Mouse (Mus musculus): ENCODE data around the gene Sh3bgrl. TPM values are rescaled to one million over a fixed set of nuclear protein-coding genes. Genes with fewer than 3 reads are reported as not detected.

Sh3bgrl gene
- polyA plus RNA-seq, 1 experiment from 2014 or later, result 94.6 TPM

DNA sequence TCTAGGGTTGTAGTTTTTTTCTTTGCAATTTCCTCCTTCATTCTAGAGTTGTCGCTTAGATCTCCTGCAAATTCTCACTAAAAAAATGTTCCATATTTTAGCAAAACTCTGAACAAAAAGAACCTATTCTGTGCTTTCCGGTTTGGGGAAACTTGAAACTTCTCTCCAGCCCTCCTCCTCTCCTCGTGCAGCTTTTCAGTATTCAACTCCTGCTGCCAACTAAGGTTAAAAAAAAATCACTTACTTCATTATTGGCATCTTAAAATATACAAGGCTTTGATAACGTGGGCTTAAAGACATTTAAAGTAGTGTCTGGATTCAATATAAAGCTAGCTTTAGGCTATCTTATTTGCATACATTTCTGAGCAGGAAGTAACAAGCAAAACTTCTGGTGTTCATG lies 365 bp upstream of the Sh3bgrl start:
- H3K4me3 ChIP-seq (ENCODE audit: control insufficient read depth in 1 of 2, insufficient read depth in 1 of 2, low read depth in 1 of 2, low read length in 2 of 2), result peak overlapping the region; percentile 58 to 77; a peak in 3 of 4 replicates
- no peak for ATAC-seq (ENCODE audit: insufficient number of reproducible peaks, insufficient read depth, low FRiP score, low read depth)
- H3K9me3 ChIP-seq (ENCODE audit: control insufficient read depth, low read length), result no peaks in the 10 kb centered on the region
- H3K4me2 ChIP-seq (ENCODE audit: low read length), result peak overlapping the region; percentile 53
- no peaks in the 10 kb centered on the region for H3K4me1 ChIP-seq (ENCODE audit: control insufficient read depth in 2 of 2, insufficient read depth in 2 of 2, low read length in 2 of 2)
- no peaks in the 10 kb centered on the region for H3K27me3 ChIP-seq (ENCODE audit: control insufficient read depth, insufficient read depth, low read length)
- peak overlapping the region in 1 of 2 experiments; percentile 87; a peak in 3 of 4 replicates for H3K27ac ChIP-seq (replicated peaks in 1 of 2; ENCODE audit: control insufficient read depth in 1 of 2, insufficient read depth in 1 of 2, low read depth in 2 of 2, low read length in 2 of 2)
- WGBS, result 12% methylated on average over 4 of the region's 4 CpGs
- H3K9ac ChIP-seq (ENCODE audit: low read length), result peak overlapping the region; percentile 79
- H3K36me3 ChIP-seq (ENCODE audit: control insufficient read depth, insufficient read depth, low read length), result no peaks in the 10 kb centered on the region

DNA sequence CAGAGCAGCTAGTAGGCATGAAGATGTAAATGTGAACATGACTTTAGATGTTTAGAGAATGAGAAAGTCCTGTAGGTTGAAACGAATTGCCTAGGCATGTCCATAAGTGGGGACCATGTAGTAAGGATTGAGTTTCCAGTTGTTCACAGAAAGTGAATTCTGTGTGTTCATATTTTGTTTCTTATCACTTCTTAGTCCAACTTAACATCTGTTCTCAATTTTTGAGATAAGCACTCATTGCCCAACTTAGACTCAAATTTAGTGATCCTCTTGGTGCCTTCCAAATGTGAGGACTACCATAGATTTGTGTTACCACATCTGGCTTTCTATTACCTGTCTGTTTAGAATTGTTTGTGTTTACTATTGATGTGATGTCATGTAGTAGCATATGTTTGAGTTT lies 3.3 kb downstream of the Sh3bgrl start:
- H3K4me2 ChIP-seq (ENCODE audit: low read length), result no peak overlapping the region

DNA sequence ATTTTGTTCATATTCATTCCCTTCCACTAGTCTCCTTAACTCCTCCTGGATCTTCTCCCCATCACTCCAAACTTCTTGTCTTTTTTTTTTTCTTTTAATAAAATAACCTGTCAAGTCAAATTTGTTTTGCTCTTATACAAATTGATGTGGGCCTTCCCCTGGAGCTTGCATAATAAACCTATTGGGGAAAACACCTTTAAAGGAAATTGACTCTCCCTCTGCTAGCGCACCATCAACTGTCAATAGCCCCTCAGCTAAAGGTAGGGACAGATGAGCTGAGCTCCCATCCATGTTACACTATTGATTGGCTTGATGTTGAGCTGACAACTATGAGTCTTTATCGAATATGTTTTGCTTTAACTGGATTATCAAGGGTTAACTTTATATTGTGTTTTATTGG lies 5.3 kb downstream of the Sh3bgrl start:
- Histone ChIP-seq H3K4me1 (ENCODE audit: control insufficient read depth in 2 of 2, insufficient read depth in 2 of 2, low read length in 2 of 2) (no peaks in the 10 kb centered on the region), H3K4me3 (ENCODE audit: control insufficient read depth in 1 of 2, insufficient read depth in 1 of 2, low read depth in 1 of 2, low read length in 2 of 2) (no peak overlapping the region), H3K9ac (ENCODE audit: low read length) (no peak overlapping the region), H3K4me2 (ENCODE audit: low read length) (no peak overlapping the region), H3K36me3 (ENCODE audit: control insufficient read depth, insufficient read depth, low read length) (no peaks in the 10 kb centered on the region), H3K27me3 (ENCODE audit: control insufficient read depth, insufficient read depth, low read length) (no peaks in the 10 kb centered on the region), H3K9me3 (ENCODE audit: control insufficient read depth, low read length) (no peaks in the 10 kb centered on the region), H3K27ac (replicated peaks in 1 of 2; ENCODE audit: control insufficient read depth in 1 of 2, insufficient read depth in 1 of 2, low read depth in 2 of 2, low read length in 2 of 2) (no peak overlapping the region)
- WGBS, result 80% methylated on average over 2 of the region's 2 CpGs
- ATAC-seq (ENCODE audit: insufficient number of reproducible peaks, insufficient read depth, low FRiP score, low read depth), result no peak

More for the DNA sequence above, 3.3 kb downstream of the Sh3bgrl start:
- no peak overlapping the region for H3K27ac ChIP-seq (replicated peaks in 1 of 2; ENCODE audit: control insufficient read depth in 1 of 2, insufficient read depth in 1 of 2, low read depth in 2 of 2, low read length in 2 of 2)
- no peaks in the 10 kb centered on the region for H3K36me3 ChIP-seq (ENCODE audit: control insufficient read depth, insufficient read depth, low read length)
- no peaks in the 10 kb centered on the region for H3K27me3 ChIP-seq (ENCODE audit: control insufficient read depth, insufficient read depth, low read length)
- no peak overlapping the region for H3K4me3 ChIP-seq (ENCODE audit: control insufficient read depth in 1 of 2, insufficient read depth in 1 of 2, low read depth in 1 of 2, low read length in 2 of 2)
- H3K4me1 ChIP-seq (ENCODE audit: control insufficient read depth in 2 of 2, insufficient read depth in 2 of 2, low read length in 2 of 2), result no peaks in the 10 kb centered on the region
- 81% methylated on average over 1 of the region's 1 CpGs for WGBS
- H3K9ac ChIP-seq (ENCODE audit: low read length), result no peak overlapping the region
- no peak for ATAC-seq (ENCODE audit: insufficient number of reproducible peaks, insufficient read depth, low FRiP score, low read depth)
- no peaks in the 10 kb centered on the region for H3K9me3 ChIP-seq (ENCODE audit: control insufficient read depth, low read length)

DNA sequence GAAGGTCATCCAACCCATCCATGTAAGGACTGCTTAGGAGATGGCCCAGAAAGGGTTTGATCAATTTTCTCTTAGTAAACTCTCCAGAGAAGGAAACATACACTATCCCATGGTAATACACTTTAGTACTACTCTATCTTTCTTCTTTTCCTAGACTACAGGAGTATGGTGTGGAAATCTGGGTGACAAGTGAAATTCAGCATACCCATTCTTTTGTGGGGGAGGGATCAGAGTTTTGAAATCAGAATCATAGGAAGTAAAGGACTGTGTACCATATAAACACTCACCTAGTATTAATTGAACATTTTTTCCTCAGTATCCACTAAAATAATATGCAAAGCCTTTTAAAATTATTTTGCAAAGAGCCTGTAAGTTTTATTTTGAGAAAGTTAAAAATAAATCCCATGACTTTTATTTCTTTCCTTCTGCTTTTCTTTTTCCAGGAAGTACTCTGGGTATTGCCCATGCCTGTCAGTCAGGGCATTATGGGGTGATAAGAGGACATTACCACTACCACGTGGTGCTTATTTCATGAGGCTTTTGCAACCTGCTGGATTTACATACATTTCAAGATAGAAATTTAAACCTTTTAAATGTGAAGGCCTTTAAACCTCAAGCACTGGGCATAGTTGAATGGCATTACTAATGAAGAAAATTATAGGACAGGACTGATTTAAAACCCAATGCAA lies 13.1 kb downstream of the Sh3bgrl start:
- H3K9me3 ChIP-seq (ENCODE audit: control insufficient read depth, low read length), result no peaks in the 10 kb centered on the region

DNA sequence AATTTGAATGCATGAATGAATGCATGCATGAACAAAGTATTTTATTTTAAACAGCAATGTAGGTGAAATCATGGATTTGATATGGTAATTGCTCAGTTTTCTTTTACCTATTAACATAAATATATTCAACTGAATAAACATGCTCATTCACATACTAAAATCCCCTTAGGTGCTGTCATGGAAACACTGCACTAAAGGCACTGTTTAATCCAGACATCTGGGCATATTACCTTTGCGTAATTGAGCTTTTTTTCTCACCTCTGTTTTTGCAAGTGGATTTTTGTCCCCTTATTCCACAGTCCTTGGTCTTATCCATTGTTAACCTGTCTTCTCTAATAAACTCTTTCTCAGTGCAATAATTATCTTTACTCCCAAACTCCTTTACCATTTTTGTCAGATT lies 17.7 kb downstream of the Sh3bgrl start:
- Histone ChIP-seq H3K27me3 (ENCODE audit: control insufficient read depth, insufficient read depth, low read length) (no peaks in the 10 kb centered on the region), H3K9me3 (ENCODE audit: control insufficient read depth, low read length) (no peaks in the 10 kb centered on the region), H3K27ac (replicated peaks in 1 of 2; ENCODE audit: control insufficient read depth in 1 of 2, insufficient read depth in 1 of 2, low read depth in 2 of 2, low read length in 2 of 2) (no peak overlapping the region), H3K36me3 (ENCODE audit: control insufficient read depth, insufficient read depth, low read length) (no peaks in the 10 kb centered on the region), H3K4me2 (ENCODE audit: low read length) (no peak overlapping the region), H3K4me3 (ENCODE audit: control insufficient read depth in 1 of 2, insufficient read depth in 1 of 2, low read depth in 1 of 2, low read length in 2 of 2) (no peak overlapping the region), H3K9ac (ENCODE audit: low read length) (no peak overlapping the region), H3K4me1 (ENCODE audit: control insufficient read depth in 2 of 2, insufficient read depth in 2 of 2, low read length in 2 of 2) (no peaks in the 10 kb centered on the region)
- no peak for ATAC-seq (ENCODE audit: insufficient number of reproducible peaks, insufficient read depth, low FRiP score, low read depth)
- 93% methylated on average over 1 of the region's 1 CpGs for WGBS

More for the DNA sequence above, 13.1 kb downstream of the Sh3bgrl start:
- WGBS, result 27% methylated on average over 1 of the region's 1 CpGs
- Histone ChIP-seq H3K4me2 (ENCODE audit: low read length) (no peak overlapping the region), H3K9ac (ENCODE audit: low read length) (no peak overlapping the region), H3K4me1 (ENCODE audit: control insufficient read depth in 2 of 2, insufficient read depth in 2 of 2, low read length in 2 of 2) (peaks cover 0 to 3% of the 10 kb centered on the region in 2 experiments; a peak in 1 of 4 replicates), H3K27ac (replicated peaks in 1 of 2; ENCODE audit: control insufficient read depth in 1 of 2, insufficient read depth in 1 of 2, low read depth in 2 of 2, low read length in 2 of 2) (no peak overlapping the region), H3K27me3 (ENCODE audit: control insufficient read depth, insufficient read depth, low read length) (no peaks in the 10 kb centered on the region), H3K36me3 (ENCODE audit: control insufficient read depth, insufficient read depth, low read length) (no peaks in the 10 kb centered on the region), H3K4me3 (ENCODE audit: control insufficient read depth in 1 of 2, insufficient read depth in 1 of 2, low read depth in 1 of 2, low read length in 2 of 2) (no peak overlapping the region)
- no peak for ATAC-seq (ENCODE audit: insufficient number of reproducible peaks, insufficient read depth, low FRiP score, low read depth)

DNA sequence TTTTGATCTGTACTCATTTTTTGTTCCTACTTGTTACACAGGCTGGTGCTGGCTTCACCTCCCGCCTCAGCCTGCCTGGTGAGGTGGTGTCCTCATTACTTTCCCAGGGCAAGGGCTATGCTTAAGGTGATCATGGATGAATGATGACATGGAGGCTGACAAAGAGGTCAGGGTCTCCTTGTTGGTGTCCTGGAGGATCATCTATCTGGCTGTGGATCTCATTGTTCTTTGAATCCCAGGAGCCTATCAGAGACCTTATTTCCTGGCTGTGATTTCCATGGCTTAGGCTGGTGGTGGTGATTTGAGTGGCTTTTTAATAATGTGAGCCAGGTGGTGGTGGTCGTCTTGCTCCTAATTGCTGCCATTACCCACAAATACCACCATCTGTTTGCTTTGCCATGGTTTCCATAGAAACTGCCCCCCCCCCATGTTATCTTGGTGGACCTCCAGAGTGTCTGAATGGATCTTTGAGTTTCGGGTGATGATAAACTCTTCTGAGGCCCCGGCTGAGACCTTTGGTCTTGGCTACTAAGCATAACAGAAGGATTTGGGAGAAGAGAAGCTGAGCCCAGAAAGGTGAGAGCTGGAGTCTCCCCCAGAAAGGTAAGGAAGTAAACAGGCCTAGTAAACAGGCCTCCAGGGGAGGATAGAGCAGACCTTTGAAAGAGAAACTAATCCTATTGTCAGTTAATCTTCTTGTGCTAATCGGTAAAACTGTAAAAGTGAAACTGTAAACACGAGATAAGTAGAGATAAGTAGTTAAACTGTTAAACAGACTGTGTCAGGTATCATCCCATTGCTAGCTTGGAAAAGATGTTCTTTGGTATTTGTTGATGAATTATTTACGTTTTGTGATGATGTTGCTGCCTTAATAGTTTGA lies 18.5 kb downstream of the Sh3bgrl start:
- no peak for ATAC-seq (ENCODE audit: insufficient number of reproducible peaks, insufficient read depth, low FRiP score, low read depth)
- no peak overlapping the region for H3K4me3 ChIP-seq (ENCODE audit: control insufficient read depth in 1 of 2, insufficient read depth in 1 of 2, low read depth in 1 of 2, low read length in 2 of 2)
- WGBS, result 31% methylated on average over 7 of the region's 7 CpGs
- no peaks in the 10 kb centered on the region for H3K9me3 ChIP-seq (ENCODE audit: control insufficient read depth, low read length)
- no peak overlapping the region for H3K9ac ChIP-seq (ENCODE audit: low read length)
- H3K36me3 ChIP-seq (ENCODE audit: control insufficient read depth, insufficient read depth, low read length), result no peaks in the 10 kb centered on the region
- no peaks in the 10 kb centered on the region for H3K27me3 ChIP-seq (ENCODE audit: control insufficient read depth, insufficient read depth, low read length)
- no peak overlapping the region for H3K27ac ChIP-seq (replicated peaks in 1 of 2; ENCODE audit: control insufficient read depth in 1 of 2, insufficient read depth in 1 of 2, low read depth in 2 of 2, low read length in 2 of 2)
- peak overlapping the region; percentile 6; the same call in 1 of the 2 replicates for H3K4me2 ChIP-seq (ENCODE audit: low read length)
- no peaks in the 10 kb centered on the region for H3K4me1 ChIP-seq (ENCODE audit: control insufficient read depth in 2 of 2, insufficient read depth in 2 of 2, low read length in 2 of 2)

DNA sequence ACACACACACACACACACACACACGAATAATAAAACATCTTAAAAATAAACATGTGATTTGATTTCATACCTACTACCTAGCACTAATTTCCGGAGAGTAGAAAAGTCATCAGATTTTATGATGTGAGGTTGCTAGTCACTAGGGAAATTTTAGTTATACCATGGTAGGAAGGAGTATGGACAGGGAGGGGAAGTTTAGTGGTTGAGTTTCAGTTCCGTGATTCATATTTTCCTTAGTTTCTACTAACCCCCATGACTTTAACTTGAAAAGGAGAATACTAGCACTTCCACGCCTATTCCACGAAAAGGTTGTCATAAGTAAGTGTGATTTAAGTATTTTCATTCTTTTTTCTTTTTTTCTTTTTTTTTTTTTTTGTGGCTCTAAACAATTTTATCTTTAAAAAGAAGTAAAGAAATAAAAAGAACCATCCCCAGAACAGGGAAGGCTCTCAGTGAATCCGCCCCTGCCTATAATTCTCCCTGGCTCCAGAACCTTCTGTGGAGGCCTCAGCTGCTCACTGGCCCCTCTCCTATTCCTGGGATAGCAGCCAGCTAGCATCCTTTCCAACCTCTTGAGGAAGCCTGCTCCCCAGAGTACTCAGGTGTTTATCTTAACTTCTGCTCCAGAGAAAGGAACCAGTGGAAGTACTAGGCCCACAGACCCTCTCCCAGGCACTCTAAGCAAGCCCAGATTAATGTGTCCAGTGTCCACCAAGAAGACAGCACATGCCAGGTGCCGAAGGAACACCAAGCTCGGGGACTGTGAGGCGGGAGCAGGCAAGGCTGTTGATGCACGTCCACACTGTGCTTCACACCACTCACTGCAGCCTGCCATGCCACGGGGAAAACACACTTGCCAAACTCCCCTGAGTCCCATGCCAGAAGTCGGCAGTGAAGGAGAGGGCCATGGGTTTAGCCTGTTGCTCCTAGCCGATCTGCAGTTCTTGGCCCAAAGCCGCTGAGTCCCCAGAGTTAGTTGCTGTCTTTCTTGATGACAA lies 25.0 kb downstream of the Sh3bgrl start:
- no peaks in the 10 kb centered on the region for H3K27me3 ChIP-seq (ENCODE audit: control insufficient read depth, insufficient read depth, low read length)
- no peak overlapping the region for H3K27ac ChIP-seq (replicated peaks in 1 of 2; ENCODE audit: control insufficient read depth in 1 of 2, insufficient read depth in 1 of 2, low read depth in 2 of 2, low read length in 2 of 2)
- H3K9me3 ChIP-seq (ENCODE audit: control insufficient read depth, low read length), result no peaks in the 10 kb centered on the region
- no peak overlapping the region for H3K4me3 ChIP-seq (ENCODE audit: control insufficient read depth in 1 of 2, insufficient read depth in 1 of 2, low read depth in 1 of 2, low read length in 2 of 2)
- ATAC-seq (ENCODE audit: insufficient number of reproducible peaks, insufficient read depth, low FRiP score, low read depth), result no peak
- H3K4me2 ChIP-seq (ENCODE audit: low read length), result no peak overlapping the region
- WGBS, result 75% methylated on average over 14 of the region's 14 CpGs
- peaks cover 0 to 5% of the 10 kb centered on the region in 2 experiments; a peak in 2 of 4 replicates for H3K4me1 ChIP-seq (ENCODE audit: control insufficient read depth in 2 of 2, insufficient read depth in 2 of 2, low read length in 2 of 2)
- no peaks in the 10 kb centered on the region for H3K36me3 ChIP-seq (ENCODE audit: control insufficient read depth, insufficient read depth, low read length)
- no peak overlapping the region for H3K9ac ChIP-seq (ENCODE audit: low read length)
